In genomic region chr2:168444126-168444525, GRCm38 (mm10) we compare ENCODE assay signal across 11 mouse cellular contexts.
"Had no signal": no experiment of that assay in that cellular context is flagged by ENCODE, and none has a peak within 500 bp of the region (broad histone marks: within the 10 kb centered on the region; RNA-seq: fewer than 3 reads in every experiment).

No protein-coding gene starts in this region.

- H3K9ac ChIP-seq: limb, embryonic 13.5 days; liver, embryonic 14.5 days had no signal

- DNase-seq: kidney, adult 8-10 months; kidney, postnatal 36 days; layer of hippocampus, adult 9-11 months; layer of hippocampus, postnatal 36 days; lung, adult 18-20 months; right cerebral cortex, adult 18-20 months; right cerebral cortex, postnatal 25 days; thymus, postnatal 36 days had no signal

- H3K36me3 ChIP-seq: limb, embryonic 13.5 days had no signal

- H3K4me3 ChIP-seq: limb, embryonic 13.5 days had no signal

- H3K27ac ChIP-seq: limb, embryonic 13.5 days; liver, embryonic 14.5 days had no signal

- ATAC-seq: intestine, postnatal 0 days had no signal

- H3K4me2 ChIP-seq: limb, embryonic 13.5 days had no signal
